Mouse (Mus musculus) megakaryocyte progenitor cell, adult 5-6 weeks (primary cell): ENCODE measurements at regions not wholly inside any gene's neighbourhood (a gene's known extent, or its start where the extent isn't known, plus 50 kb on each side); places are given as distances from the start of the nearest gene placed in this dataset.

Experiments used
- ATAC-seq: replicated peaks from 2 replicates; pipeline ENCODE4 v1.8.0; 2016; ENCODE audit warnings: mild to moderate bottlenecking, moderate TSS enrichment, inconsistent platforms; ENCODE audit not compliant: poor library complexity

GRCm38 (mm10) chr19:15510395-15510794 lies 436.7 kb downstream of the Psat1 start:
- ATAC-seq, result no peak

GRCm38 (mm10) chr19:15502985-15503354 lies 444.2 kb downstream of the Psat1 start:
- no peak for ATAC-seq

GRCm38 (mm10) chr19:15502315-15502984 lies 444.7 kb downstream of the Psat1 start:
- no peak for ATAC-seq

- no peak for ATAC-seq
Measured at GRCm38 (mm10) chr19:15495532-15495931, 451.6 kb downstream of the Psat1 start.

- no peak for ATAC-seq
Measured at GRCm38 (mm10) chr19:15487576-15487975, 459.6 kb downstream of the Psat1 start.

- peak; percentile 31; the same call in 1 of the 2 replicates for ATAC-seq
Measured at GRCm38 (mm10) chr19:15481605-15482004, 465.5 kb downstream of the Psat1 start.

GRCm38 (mm10) chr19:15469541-15469940 lies 477.6 kb downstream of the Psat1 start:
- ATAC-seq, result no peak

GRCm38 (mm10) chr19:15466713-15467112 lies 480.4 kb downstream of the Psat1 start:
- ATAC-seq, result no peak

GRCm38 (mm10) chr19:15465063-15465760 lies 481.9 kb downstream of the Psat1 start:
- ATAC-seq, result no peak

- no peak for ATAC-seq
Measured at GRCm38 (mm10) chr19:15457793-15458192, 489.3 kb downstream of the Psat1 start.

- no peak for ATAC-seq
Measured at GRCm38 (mm10) chr19:15456943-15457735, 490.0 kb downstream of the Psat1 start.

GRCm38 (mm10) chr19:15448989-15449388 lies 498.1 kb downstream of the Psat1 start:
- no peak for ATAC-seq

- ATAC-seq, result no peak
Measured at GRCm38 (mm10) chr19:15431798-15432197, 515.3 kb downstream of the Psat1 start.

- ATAC-seq, result no peak
Measured at GRCm38 (mm10) chr19:15421311-15421710, 525.8 kb downstream of the Psat1 start.

- ATAC-seq, result no peak
Measured at GRCm38 (mm10) chr19:15398624-15399023, 548.5 kb downstream of the Psat1 start.

- no peak for ATAC-seq
Measured at GRCm38 (mm10) chr19:15371682-15372081, 575.5 kb downstream of the Psat1 start.

GRCm38 (mm10) chr19:15366951-15367350 lies 580.2 kb downstream of the Psat1 start:
- ATAC-seq, result no peak

GRCm38 (mm10) chr19:15357181-15357580 lies 590.0 kb downstream of the Psat1 start:
- ATAC-seq, result no peak

- ATAC-seq, result no peak
Measured at GRCm38 (mm10) chr19:15348356-15348755, 598.8 kb downstream of the Psat1 start.

GRCm38 (mm10) chr19:15342229-15342628 lies 604.9 kb downstream of the Psat1 start:
- no peak for ATAC-seq

- no peak for ATAC-seq
Measured at GRCm38 (mm10) chr19:15340305-15340983, 606.7 kb downstream of the Psat1 start.
